In the genomic region with DNA sequence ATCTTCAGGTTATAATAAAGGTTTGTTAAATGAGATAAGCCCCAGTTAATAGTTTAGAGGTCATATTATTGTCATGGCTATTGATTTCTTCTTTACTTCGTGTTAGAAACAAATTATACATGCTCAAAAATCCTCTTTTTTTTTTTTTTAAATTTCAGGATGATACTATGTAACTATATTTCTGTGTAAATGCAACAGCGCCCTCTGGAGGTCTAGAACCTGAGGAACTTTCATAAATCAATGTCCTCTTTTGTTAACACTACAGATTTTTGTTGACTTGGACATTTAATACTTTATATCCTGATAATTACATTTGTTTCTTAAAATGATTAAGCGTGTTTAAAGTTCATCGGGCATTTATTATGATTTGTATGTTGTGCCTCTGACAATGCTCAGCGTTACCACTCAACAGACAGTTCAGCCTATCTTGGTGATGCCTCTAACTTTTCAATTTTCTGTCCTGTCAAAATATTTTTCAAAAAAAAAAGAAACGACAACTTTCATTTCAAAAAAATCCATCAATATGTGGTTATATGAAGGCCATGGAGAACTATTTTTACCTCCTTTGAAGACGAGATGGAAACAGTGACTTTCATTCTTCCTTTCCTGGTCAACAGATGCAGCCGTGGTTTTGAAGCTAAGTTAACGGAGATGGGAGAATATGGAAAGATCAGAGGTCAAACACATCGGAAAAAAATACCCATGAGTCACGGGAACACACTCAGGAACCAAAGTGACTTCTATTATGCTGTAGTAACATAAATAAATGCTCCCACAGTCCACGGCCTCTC, we compare ENCODE assay signal across 9 mouse cellular contexts.
A peak's percentile ranks its signal among the peaks of the same experiment; 100 is the strongest.
DNase-seq lines count a peak whose midpoint lies in the region; ATAC-seq and TF ChIP-seq lines count a peak whose summit lies in the region.
"Had no signal": no experiment of that assay in that cellular context is flagged by ENCODE, and none has a peak within 500 bp of the region (broad histone marks: within the 10 kb centered on the region; RNA-seq: fewer than 3 reads in every experiment).

No protein-coding gene starts in this region.

- H3K4me2 ChIP-seq in hindbrain, embryonic 14.5 days (replicated peaks) = no peak overlapping the region
- no peak overlapping the region for H3K4me2 ChIP-seq in hindbrain, embryonic 12.5 days (replicated peaks)
- H3K4me2 ChIP-seq: embryonic facial prominence, embryonic 15.5 days had no signal

- no peaks in the 10 kb centered on the region for H3K27me3 ChIP-seq in hindbrain, embryonic 14.5 days (ENCODE audit: control insufficient read depth, insufficient read depth, low read length)
- no peaks in the 10 kb centered on the region for H3K27me3 ChIP-seq in hindbrain, embryonic 12.5 days
- H3K27me3 ChIP-seq: embryonic facial prominence, embryonic 15.5 days had no signal

- H3K9ac ChIP-seq in hindbrain, embryonic 14.5 days = no peak overlapping the region
- H3K9ac ChIP-seq in hindbrain, embryonic 12.5 days = no peak overlapping the region
- no peak overlapping the region for H3K9ac ChIP-seq in ES-E14 (ENCODE audit: insufficient read depth, low read depth, low read length, poor library complexity, severe bottlenecking)
- H3K9ac ChIP-seq: embryonic facial prominence, embryonic 15.5 days had no signal

- ATAC-seq in hindbrain, embryonic 14.5 days (ENCODE audit: low FRiP score) = no peak
- no peak for ATAC-seq in hindbrain, embryonic 12.5 days (ENCODE audit: low FRiP score)
- no peak for ATAC-seq in inflammation-experienced regulatory T-cells, adult 6 months

- WGBS in hindbrain, embryonic 14.5 days = 49% methylated on average over 12 of the region's 12 CpGs
- 44% methylated on average over 12 of the region's 12 CpGs for WGBS in hindbrain, embryonic 12.5 days

- intact Hi-C loops in left cerebral cortex, postnatal 36 days (cut with DNase I) = loop anchor here (5.0 to 10.0 kb wide), 2 partner anchors 458 to 1720 kb away; no protein-coding TSS in a partner anchor

- DNase-seq in hindbrain, embryonic 14.5 days (ENCODE audit: low spot score) = peak; percentile 82
- peak; percentile 26 for DNase-seq in ES-E14 (ENCODE audit: low read depth, low spot score)
- DNase-seq in brain, adult 2 months (ENCODE audit: low read depth, low spot score) = peak; percentile 79
- DNase-seq in frontal cortex, postnatal 25 days (ENCODE audit: low spot score in 2 of 2) = peak; percentile 55 to 60
- DNase-seq in left cerebral cortex, postnatal 36 days (ENCODE audit: low spot score in 2 of 2) = peak; percentile 5 to 33
- DNase-seq in skeletal muscle tissue, adult 2 months (ENCODE audit: low read depth, low spot score) = peak; percentile 3

- H3K4me3 ChIP-seq in hindbrain, embryonic 14.5 days (replicated peaks; ENCODE audit: low read length) = no peak overlapping the region
- no peak overlapping the region for H3K4me3 ChIP-seq in hindbrain, embryonic 12.5 days
- no peak overlapping the region for H3K4me3 ChIP-seq in ES-E14 (ENCODE audit: insufficient read depth in 1 of 2, low read depth in 1 of 2, low read length in 2 of 2, poor library complexity in 1 of 2, severe bottlenecking in 1 of 2)
- H3K4me3 ChIP-seq: embryonic facial prominence, embryonic 15.5 days had no signal

- H3K36me3 ChIP-seq in hindbrain, embryonic 14.5 days (replicated peaks; ENCODE audit: control insufficient read depth, insufficient read depth) = no peaks in the 10 kb centered on the region
- no peaks in the 10 kb centered on the region for H3K36me3 ChIP-seq in hindbrain, embryonic 12.5 days
- H3K36me3 ChIP-seq in ES-E14 (ENCODE audit: control insufficient read depth, insufficient read depth, low read length, poor library complexity, severe bottlenecking) = no peaks in the 10 kb centered on the region
- H3K36me3 ChIP-seq: embryonic facial prominence, embryonic 15.5 days had no signal

- no peaks in the 10 kb centered on the region for H3K9me3 ChIP-seq in hindbrain, embryonic 14.5 days (ENCODE audit: control insufficient read depth, low read length)
- no peaks in the 10 kb centered on the region for H3K9me3 ChIP-seq in hindbrain, embryonic 12.5 days (replicated peaks)
- H3K9me3 ChIP-seq in ES-E14 (ENCODE audit: control insufficient read depth, insufficient read depth, low read depth, low read length) = no peaks in the 10 kb centered on the region
- H3K9me3 ChIP-seq: embryonic facial prominence, embryonic 15.5 days had no signal

- H3K27ac ChIP-seq in hindbrain, embryonic 14.5 days = no peak overlapping the region
- H3K27ac ChIP-seq in hindbrain, embryonic 12.5 days = no peak overlapping the region
- no peak overlapping the region for H3K27ac ChIP-seq in ES-E14 (ENCODE audit: insufficient read depth, low read depth, low read length, poor library complexity, severe bottlenecking)
- H3K27ac ChIP-seq: embryonic facial prominence, embryonic 15.5 days had no signal

- in situ Hi-C loops in ES-E14 (cut with MboI; ENCODE audit: low sequenced_read_pairs in 2 of 2, unreplicated experiment in 2 of 2) = no loop called here

- H3K4me1 ChIP-seq in hindbrain, embryonic 14.5 days (replicated peaks; ENCODE audit: control insufficient read depth, insufficient read depth, low read length) = no peaks in the 10 kb centered on the region
- H3K4me1 ChIP-seq in hindbrain, embryonic 12.5 days = no peaks in the 10 kb centered on the region
- H3K4me1 ChIP-seq in ES-E14 (ENCODE audit: control insufficient read depth in 2 of 2, insufficient read depth in 2 of 2, low read length in 2 of 2, poor library complexity in 1 of 2) = peaks cover 0 to 5% of the 10 kb centered on the region in 2 experiments; a peak in 1 of 4 replicates
- H3K4me1 ChIP-seq: embryonic facial prominence, embryonic 15.5 days had no signal

TF ChIP-seq in ES-E14, 5 proteins besides CTCF, POLR2A, EP300 and RAD21:
- TF ChIP-seq ZNF384 (IDR thresholded peaks at IDR 0.05; ENCODE audit: low read depth, low read length) (peak; percentile 61; the same call in 1 of the 2 replicates), MAFK (IDR thresholded peaks at IDR 0.05; ENCODE audit: insufficient read depth, low read depth, low read length) (no peak)
TF ChIP-seq in ES-E14: peak in this region for 1.

Comparison
In these comparisons a context has a peak if more than half of its experiments do, and no peak if none do; other contexts are left out.
1. DNase-seq: peak in every context shown above with its lines; median percentile 82 in hindbrain, embryonic 14.5 days; 79 in brain, adult 2 months; 58 in frontal cortex, postnatal 25 days; 26 in ES-E14; 19 in left cerebral cortex, postnatal 36 days; 3 in skeletal muscle tissue, adult 2 months.